Comparison of ENCODE assay signal across 2 mouse cellular contexts in genomic region chr1:151250109-151250508, GRCm38 (mm10).
TF ChIP-seq lines count a peak whose summit lies in the region.

No protein-coding gene starts in this region.

TF ChIP-seq in C2C12, 6 proteins besides CTCF, POLR2A, EP300 and RAD21:
- TF ChIP-seq MYOG (IDR thresholded peaks at IDR 0.05; ENCODE audit: control insufficient read depth, extremely low read depth, insufficient read length) (no peak), MAX (IDR thresholded peaks at IDR 0.05) (no peak), CEBPB (IDR thresholded peaks at IDR 0.05; ENCODE audit: low read depth) (no peak), MYOD1 (IDR thresholded peaks at IDR 0.05; ENCODE audit: control insufficient read depth, insufficient read length, low read depth) (no peak), FOSL1 (IDR thresholded peaks at IDR 0.05; ENCODE audit: insufficient read depth, low read length, poor library complexity, severe bottlenecking) (no peak), USF1 (IDR thresholded peaks at IDR 0.05; ENCODE audit: low read depth) (no peak)

TF ChIP-seq in ES-E14, 5 proteins besides CTCF, POLR2A, EP300 and RAD21:
- TF ChIP-seq MAFK (IDR thresholded peaks at IDR 0.05; ENCODE audit: insufficient read depth, low read depth, low read length) (no peak), HCFC1 (IDR thresholded peaks at IDR 0.05; ENCODE audit: borderline replicate concordance, insufficient read depth, low read length) (no peak), ZNF384 (IDR thresholded peaks at IDR 0.05; ENCODE audit: low read depth, low read length) (0 out of 2 replicates have a peak, but pooled peaks have one; percentile 29), CHD2 (IDR thresholded peaks at IDR 0.05; ENCODE audit: low read depth, low read length) (no peak), ZC3H11A (IDR thresholded peaks at IDR 0.05; ENCODE audit: borderline replicate concordance, low read depth, low read length) (no peak)
